Mouse (Mus musculus): ENCODE measurements around the gene Cdhr3.

DNA sequence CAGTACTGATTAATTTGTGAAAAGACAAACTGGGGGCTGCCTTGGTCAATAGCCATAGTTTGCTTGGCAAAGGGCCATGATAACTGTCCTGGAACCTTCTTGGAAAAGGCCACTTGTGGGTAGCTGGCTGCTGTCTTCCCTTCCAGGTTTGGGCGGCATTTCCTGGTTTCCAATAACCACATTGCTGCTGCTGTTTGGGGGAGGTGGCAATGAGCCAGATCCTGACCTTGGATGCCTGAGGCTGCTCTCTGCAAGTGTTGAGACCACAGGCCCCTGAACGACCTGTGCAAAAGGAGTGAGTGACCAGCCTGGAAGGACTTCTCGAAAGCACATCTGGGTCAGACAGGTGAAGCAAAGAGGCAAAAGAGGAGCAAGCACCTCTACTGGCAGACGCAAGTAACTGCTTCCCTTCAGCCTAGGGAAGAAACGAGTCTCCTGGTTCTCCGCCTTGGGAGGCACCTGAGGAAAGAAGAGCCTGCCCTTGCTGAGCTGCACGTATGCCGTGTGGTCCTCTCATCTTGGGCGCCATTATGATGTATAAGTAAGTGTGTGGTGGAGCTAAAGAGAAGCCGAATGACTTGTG, 64.5 kb downstream of the Cdhr3 start:
- TF ChIP-seq ETS1 (IDR thresholded peaks at IDR 0.05; ENCODE audit: low read depth, low read length), result no peak
- TF ChIP-seq CTCF (IDR thresholded peaks at IDR 0.05 in 2 of 3, conservative IDR thresholded peaks at IDR 0.05 in 1 of 3; ENCODE audit: control insufficient read depth in 1 of 3, insufficient read depth in 1 of 3, low read depth in 2 of 3, low read length in 3 of 3, poor library complexity in 1 of 3, severe bottlenecking in 1 of 3), result no peak; a peak in 1 of 6 replicates
- TF ChIP-seq TCF12 (IDR thresholded peaks at IDR 0.05; ENCODE audit: low read depth, low read length), result no peak
- TF ChIP-seq MYC (IDR thresholded peaks at IDR 0.05; ENCODE audit: low read depth, low read length), result no peak
- no peak for TF ChIP-seq POLR2AphosphoS2 (IDR thresholded peaks at IDR 0.05; ENCODE audit: low read length)
- no peak for TF ChIP-seq ZNF384 (IDR thresholded peaks at IDR 0.05; ENCODE audit: low read depth, low read length)

Data from MEL (cell line).